Mouse (Mus musculus): Measurements from ENCODE around the gene Fcnb. TPM values are rescaled to one million over a fixed set of nuclear protein-coding genes. Genes with fewer than 3 reads are reported as not detected.

Gene Fcnb
- polyA plus RNA-seq, 1 experiment from 2014 or later, result 0.33 TPM

DNA sequence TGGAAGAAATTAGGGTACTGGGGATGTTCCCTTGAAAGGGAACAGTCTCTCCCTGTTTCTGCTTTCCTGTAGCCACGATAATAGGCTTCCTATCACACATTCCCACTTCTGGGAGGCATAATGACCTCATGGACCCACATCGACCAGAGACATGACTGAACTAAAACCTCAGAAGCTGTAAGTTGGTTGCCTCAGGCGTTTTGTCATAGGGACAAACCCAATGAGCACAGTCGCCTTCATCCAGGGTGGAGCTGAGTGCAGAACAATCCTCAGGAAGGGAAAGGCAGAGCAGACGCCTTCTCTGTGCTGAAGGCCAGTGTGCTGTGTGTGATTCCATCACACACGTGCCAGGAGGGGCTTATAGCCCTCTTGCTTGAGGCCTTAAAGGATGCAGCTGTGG, 38.4 kb downstream of the Fcnb start:
- H3K4me2 ChIP-seq, result no peak overlapping the region
- H3K36me3 ChIP-seq, result no peaks in the 10 kb centered on the region
- H3K4me3 ChIP-seq, result no peak overlapping the region
- H3K9ac ChIP-seq, result no peak overlapping the region
- WGBS, result 67% methylated on average over 6 of the region's 6 CpGs
- no peak for ATAC-seq (ENCODE audit: insufficient number of reproducible peaks, low FRiP score)
- no peaks in the 10 kb centered on the region for H3K4me1 ChIP-seq (replicated peaks)
- no peak overlapping the region for H3K27ac ChIP-seq (ENCODE audit: poor library complexity, severe bottlenecking)
- H3K9me3 ChIP-seq (replicated peaks), result no peaks in the 10 kb centered on the region
- 0 out of 2 replicates have a peak, but pooled peaks cover 3% of the 10 kb centered on the region for H3K27me3 ChIP-seq (replicated peaks)

DNA sequence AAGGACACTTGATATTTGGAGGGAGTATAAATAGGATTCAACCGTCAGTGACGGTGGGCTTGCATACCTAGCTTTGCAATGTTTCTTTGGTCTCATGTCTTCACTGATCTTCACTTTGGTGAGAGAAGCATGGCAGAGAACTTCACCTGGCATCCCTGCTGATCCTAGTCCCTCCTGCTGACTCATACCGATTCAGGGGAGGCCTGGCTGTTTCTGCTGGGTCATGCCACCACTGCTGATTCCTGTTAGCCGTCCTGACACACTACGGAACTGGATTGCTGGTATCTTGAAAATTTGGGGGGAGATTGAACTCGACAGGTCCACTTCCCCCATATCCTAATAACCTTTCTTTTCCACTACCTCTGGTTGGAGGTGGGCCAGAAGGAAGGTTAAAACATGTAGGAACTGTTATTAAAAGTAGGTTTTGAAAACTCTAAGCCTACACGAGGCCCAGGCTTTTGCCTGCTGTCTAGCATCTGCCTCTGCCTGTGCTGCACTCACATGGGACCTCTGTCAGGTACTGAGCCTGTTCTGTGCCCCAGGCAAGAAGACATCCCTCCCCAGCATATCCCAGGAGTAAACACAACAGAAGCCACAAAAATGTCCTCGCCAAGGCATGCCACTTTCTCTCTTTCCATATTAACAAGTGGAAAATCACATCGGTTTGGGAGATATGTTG, 39.6 kb downstream of the Fcnb start:
- Histone ChIP-seq H3K9ac (no peak overlapping the region), H3K4me1 (replicated peaks) (no peaks in the 10 kb centered on the region), H3K27ac (ENCODE audit: poor library complexity, severe bottlenecking) (no peak overlapping the region), H3K4me2 (no peak overlapping the region), H3K36me3 (no peaks in the 10 kb centered on the region), H3K27me3 (replicated peaks) (0 out of 2 replicates have a peak, but pooled peaks cover 3% of the 10 kb centered on the region), H3K9me3 (replicated peaks) (no peaks in the 10 kb centered on the region), H3K4me3 (no peak overlapping the region)
- ATAC-seq (ENCODE audit: insufficient number of reproducible peaks, low FRiP score), result peak; percentile 86
- WGBS, result 75% methylated on average over 9 of the region's 9 CpGs

DNA sequence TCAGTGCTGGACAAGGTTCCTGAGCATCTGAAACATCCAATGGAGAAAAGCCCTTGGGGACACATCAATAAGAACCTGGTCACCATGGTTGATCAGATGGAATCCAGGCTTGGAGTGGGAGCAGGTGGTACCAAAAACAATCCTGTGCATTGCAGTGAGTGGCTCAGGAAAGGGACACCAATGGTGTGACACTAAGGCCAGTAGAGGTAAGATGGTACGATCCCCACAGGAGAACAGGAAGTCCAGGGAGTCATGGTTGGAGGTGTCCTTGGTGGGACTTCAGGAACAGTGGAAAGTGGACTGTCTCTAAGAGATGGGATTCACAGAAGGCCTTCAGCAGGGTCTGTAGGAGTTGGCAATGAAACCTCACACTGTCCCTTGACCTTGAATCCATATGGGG, 44.2 kb downstream of the Fcnb start:
- no peak overlapping the region for H3K9ac ChIP-seq
- H3K9me3 ChIP-seq (replicated peaks), result no peaks in the 10 kb centered on the region
- H3K4me1 ChIP-seq (replicated peaks), result no peaks in the 10 kb centered on the region
- no peak overlapping the region for H3K27ac ChIP-seq (ENCODE audit: poor library complexity, severe bottlenecking)
- H3K4me3 ChIP-seq, result no peak overlapping the region
- no peak for ATAC-seq (ENCODE audit: insufficient number of reproducible peaks, low FRiP score)
- peaks cover 32% of the 10 kb centered on the region for H3K36me3 ChIP-seq
- H3K27me3 ChIP-seq (replicated peaks), result no peaks in the 10 kb centered on the region
- WGBS, result 93% methylated on average over 1 of the region's 1 CpGs
- H3K4me2 ChIP-seq, result no peak overlapping the region

DNA sequence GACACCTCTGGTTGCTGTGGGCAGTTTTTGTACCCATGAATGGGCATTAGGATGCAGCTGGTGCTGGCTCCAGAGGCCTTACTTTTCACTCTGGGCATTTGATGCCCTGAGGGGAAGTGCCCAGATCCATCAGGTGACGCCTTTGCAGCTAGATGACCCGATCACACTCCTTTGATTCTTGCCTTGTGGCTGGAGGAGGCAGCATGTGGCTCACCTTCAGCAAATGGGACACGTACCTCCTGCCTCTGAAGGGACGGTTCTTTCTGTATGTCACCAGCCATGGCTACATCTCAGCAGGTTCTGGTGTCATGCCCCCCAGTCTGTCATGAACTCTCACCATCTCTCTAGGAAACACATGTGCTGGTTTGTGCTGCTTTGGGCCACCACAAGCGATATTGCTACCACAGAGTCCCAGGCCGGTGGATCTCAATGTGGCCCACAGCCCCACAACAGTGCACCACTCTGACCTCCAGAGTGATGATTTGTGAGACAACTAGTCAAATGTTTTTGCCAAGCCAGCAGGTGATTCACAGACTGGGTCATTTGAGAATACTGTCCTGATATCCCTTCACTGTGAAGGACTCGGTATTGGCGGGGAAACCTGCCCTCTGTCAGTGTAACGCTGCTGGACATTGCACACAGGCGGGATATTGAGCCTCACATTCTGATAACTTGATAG, 44.9 kb downstream of the Fcnb start:
- no peak for ATAC-seq (ENCODE audit: insufficient number of reproducible peaks, low FRiP score)
- H3K27me3 ChIP-seq (replicated peaks), result no peaks in the 10 kb centered on the region
- no peaks in the 10 kb centered on the region for H3K4me1 ChIP-seq (replicated peaks)
- H3K36me3 ChIP-seq, result peaks cover 37% of the 10 kb centered on the region
- H3K27ac ChIP-seq (ENCODE audit: poor library complexity, severe bottlenecking), result no peak overlapping the region
- no peak overlapping the region for H3K4me3 ChIP-seq
- H3K9ac ChIP-seq, result no peak overlapping the region
- 86% methylated on average over 10 of the region's 10 CpGs for WGBS
- H3K4me2 ChIP-seq, result no peak overlapping the region
- H3K9me3 ChIP-seq (replicated peaks), result no peaks in the 10 kb centered on the region

DNA sequence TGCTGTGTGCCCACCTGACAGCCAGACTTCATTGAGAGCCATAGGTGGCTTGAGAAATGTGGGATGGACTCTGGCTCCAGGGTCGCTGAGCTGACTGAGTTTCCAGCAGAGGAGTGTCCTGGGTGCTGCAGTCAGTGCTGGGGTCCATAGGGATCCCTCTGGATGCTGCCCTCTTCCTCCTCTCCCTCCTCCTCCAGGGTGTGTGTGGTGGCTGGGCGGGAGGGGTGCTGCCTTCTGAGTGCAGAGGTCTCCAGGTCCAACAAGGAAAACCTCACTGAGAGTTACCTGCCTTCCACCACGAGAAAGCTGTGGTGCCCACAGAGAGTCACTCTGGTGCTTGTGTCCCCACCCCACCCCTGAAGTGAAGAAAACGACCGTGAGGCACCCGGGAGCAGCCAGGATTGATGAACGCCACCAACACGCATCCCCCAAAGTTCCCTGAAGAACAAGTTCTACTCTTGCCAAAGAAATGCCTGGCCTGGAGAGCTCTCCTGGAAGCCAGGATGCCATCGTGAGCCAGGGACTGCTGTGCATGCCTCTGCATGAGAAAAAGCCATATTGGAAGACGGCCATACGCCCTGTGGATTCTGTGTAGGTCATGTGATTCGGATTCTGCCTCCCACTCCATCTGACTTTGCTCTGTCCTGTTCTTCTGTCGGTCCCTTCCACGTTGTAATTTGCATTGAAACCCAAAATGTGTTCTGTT, 46.1 kb downstream of the Fcnb start:
- no peak for ATAC-seq (ENCODE audit: insufficient number of reproducible peaks, low FRiP score)
- no peak overlapping the region for H3K9ac ChIP-seq
- no peaks in the 10 kb centered on the region for H3K9me3 ChIP-seq (replicated peaks)
- H3K4me3 ChIP-seq, result no peak overlapping the region
- 85% methylated on average over 14 of the region's 14 CpGs for WGBS
- no peaks in the 10 kb centered on the region for H3K4me1 ChIP-seq (replicated peaks)
- no peak overlapping the region for H3K4me2 ChIP-seq
- H3K27me3 ChIP-seq (replicated peaks), result no peaks in the 10 kb centered on the region
- peaks cover 49% of the 10 kb centered on the region for H3K36me3 ChIP-seq
- H3K27ac ChIP-seq (ENCODE audit: poor library complexity, severe bottlenecking), result no peak overlapping the region

DNA sequence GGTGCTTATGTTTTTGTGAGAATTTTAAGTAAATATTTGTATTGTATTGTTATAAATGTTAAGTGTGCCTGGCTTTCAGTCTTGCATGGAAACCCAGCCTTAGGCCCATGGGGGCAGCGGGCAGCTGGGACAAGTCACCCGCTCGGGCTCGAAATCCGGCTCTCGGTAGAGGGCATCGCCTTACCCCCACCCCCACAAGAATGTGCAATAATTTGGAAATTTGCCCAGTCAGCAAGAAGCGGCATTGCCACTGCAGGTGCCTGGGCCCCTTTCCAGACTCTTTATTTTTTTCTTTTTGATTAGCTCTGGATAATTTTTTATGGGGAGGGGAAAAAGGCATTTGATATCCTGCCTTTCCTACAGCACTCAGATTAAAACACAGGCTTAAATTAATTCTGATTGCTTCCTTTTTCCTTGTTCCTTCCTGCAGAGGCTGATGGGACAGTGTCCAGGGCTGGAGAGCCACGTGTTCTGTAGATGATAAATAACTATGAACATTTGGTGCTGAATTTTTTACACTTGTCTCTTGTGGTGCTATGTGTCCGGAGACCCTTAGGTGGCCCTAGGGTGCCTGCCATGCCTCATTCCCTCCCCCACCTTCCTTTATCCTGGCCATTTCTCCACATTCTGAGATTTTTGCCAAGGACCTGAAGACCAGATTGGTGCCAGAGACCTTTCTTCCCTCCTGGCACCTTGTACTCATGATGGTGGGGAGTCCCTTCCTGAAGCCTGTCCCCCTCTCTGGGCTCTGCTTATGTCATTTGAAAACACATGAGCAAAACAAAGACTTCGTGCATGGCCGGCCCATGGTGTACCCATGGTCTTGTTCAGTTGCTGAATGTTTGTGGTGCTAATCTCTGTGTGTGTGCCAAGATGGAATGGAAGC, 46.9 kb downstream of the Fcnb start:
- ATAC-seq (ENCODE audit: insufficient number of reproducible peaks, low FRiP score), result no peak

DNA sequence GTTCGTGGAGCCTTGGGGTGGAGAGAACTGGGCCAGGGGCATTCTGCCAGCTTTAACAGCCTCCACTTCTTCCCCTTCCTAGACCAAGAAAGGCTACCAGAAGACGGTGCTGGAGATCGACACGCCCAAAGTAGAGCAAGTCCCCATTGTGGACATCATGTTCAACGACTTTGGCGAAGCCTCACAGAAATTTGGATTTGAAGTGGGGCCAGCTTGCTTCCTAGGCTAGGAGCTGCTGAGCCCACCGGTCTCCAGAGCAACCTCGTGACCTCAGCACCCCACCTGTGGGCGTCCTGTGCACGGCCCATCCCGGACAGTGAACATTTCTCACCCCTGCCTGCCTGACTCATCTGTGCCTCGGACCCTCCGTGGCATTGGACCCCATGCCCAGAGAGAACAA, 47.9 kb downstream of the Fcnb start:
- ATAC-seq (ENCODE audit: insufficient number of reproducible peaks, low FRiP score), result no peak
- WGBS, result 85% methylated on average over 13 of the region's 13 CpGs
- Histone ChIP-seq H3K36me3 (peaks cover 54% of the 10 kb centered on the region), H3K4me3 (no peak overlapping the region), H3K9ac (no peak overlapping the region), H3K9me3 (replicated peaks) (no peaks in the 10 kb centered on the region), H3K4me2 (no peak overlapping the region), H3K27ac (ENCODE audit: poor library complexity, severe bottlenecking) (no peak overlapping the region), H3K27me3 (replicated peaks) (no peaks in the 10 kb centered on the region), H3K4me1 (replicated peaks) (peaks cover 5% of the 10 kb centered on the region)

More for the DNA sequence above, 46.9 kb downstream of the Fcnb start:
- Histone ChIP-seq H3K4me2 (no peak overlapping the region), H3K27me3 (replicated peaks) (no peaks in the 10 kb centered on the region), H3K36me3 (peaks cover 54% of the 10 kb centered on the region), H3K27ac (ENCODE audit: poor library complexity, severe bottlenecking) (no peak overlapping the region), H3K4me1 (replicated peaks) (no peaks in the 10 kb centered on the region), H3K9ac (no peak overlapping the region), H3K9me3 (replicated peaks) (no peaks in the 10 kb centered on the region), H3K4me3 (no peak overlapping the region)
- WGBS, result 79% methylated on average over 12 of the region's 12 CpGs

DNA sequence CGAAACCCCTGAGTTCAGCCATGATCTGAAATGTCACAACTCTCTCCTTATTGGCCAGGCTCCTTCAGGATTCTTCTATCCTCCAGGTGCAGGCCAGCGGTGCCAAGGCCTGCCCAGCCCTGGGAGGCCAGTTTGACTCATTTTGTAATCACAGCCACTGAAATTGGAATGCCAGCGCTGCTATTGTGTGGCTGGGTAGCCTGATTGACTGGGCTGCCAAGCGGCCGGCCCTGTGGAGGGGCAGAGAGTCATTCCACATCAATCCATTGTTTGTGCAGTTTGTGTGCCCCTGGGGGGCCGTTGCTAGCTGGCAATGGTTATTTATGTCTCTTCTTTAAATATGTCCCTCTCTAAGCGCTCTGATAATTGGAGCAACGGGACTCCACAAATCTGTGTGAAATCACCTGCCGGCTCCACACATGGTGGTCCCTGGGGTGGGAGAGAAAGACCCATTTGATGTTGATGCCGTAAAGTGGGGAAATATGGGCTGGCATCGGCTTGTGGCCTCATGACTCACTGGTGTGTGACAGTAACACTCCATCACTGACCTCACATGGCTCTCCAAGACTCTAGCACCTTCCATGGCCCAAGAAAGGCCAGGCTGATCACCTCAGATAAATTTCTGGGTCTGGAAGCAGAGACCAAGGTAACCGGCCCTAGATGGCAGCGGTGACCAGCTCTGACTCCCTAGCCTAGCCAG, 50.5 kb downstream of the Fcnb start:
- H3K4me2 ChIP-seq, result no peak overlapping the region
- 86% methylated on average over 13 of the region's 13 CpGs for WGBS
- no peak for ATAC-seq (ENCODE audit: insufficient number of reproducible peaks, low FRiP score)
- no peak overlapping the region for H3K27ac ChIP-seq (ENCODE audit: poor library complexity, severe bottlenecking)
- no peaks in the 10 kb centered on the region for H3K9me3 ChIP-seq (replicated peaks)
- H3K9ac ChIP-seq, result no peak overlapping the region
- peaks cover 77% of the 10 kb centered on the region for H3K36me3 ChIP-seq
- no peaks in the 10 kb centered on the region for H3K27me3 ChIP-seq (replicated peaks)
- H3K4me3 ChIP-seq, result no peak overlapping the region
- peaks cover 13% of the 10 kb centered on the region for H3K4me1 ChIP-seq (replicated peaks)

DNA sequence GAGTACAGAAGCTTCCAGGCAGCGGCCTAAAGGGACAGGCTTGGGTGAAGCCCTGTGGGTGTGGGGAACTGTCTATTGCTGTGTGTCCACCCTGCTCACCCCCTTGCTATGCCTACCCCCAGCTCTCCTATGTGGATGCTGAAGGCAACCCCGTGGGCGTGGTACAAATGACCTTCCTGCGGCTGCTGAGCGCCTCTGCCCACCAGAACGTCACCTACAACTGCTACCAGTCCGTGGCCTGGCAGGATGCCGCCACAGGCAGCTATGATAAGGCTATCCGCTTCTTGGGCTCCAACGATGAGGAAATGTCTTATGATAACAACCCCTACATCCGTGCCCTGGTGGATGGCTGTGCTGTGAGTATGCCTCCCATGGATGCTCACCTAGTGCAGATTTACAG, 52.2 kb downstream of the Fcnb start:
- Histone ChIP-seq H3K36me3 (peaks cover 81% of the 10 kb centered on the region), H3K27me3 (replicated peaks) (no peaks in the 10 kb centered on the region), H3K4me2 (no peak overlapping the region), H3K4me1 (replicated peaks) (peaks cover 13% of the 10 kb centered on the region), H3K9me3 (replicated peaks) (0 out of 2 replicates have a peak, but pooled peaks cover 2% of the 10 kb centered on the region), H3K9ac (no peak overlapping the region), H3K4me3 (no peak overlapping the region), H3K27ac (ENCODE audit: poor library complexity, severe bottlenecking) (no peak overlapping the region)
- no peak for ATAC-seq (ENCODE audit: insufficient number of reproducible peaks, low FRiP score)
- 64% methylated on average over 11 of the region's 11 CpGs for WGBS

DNA sequence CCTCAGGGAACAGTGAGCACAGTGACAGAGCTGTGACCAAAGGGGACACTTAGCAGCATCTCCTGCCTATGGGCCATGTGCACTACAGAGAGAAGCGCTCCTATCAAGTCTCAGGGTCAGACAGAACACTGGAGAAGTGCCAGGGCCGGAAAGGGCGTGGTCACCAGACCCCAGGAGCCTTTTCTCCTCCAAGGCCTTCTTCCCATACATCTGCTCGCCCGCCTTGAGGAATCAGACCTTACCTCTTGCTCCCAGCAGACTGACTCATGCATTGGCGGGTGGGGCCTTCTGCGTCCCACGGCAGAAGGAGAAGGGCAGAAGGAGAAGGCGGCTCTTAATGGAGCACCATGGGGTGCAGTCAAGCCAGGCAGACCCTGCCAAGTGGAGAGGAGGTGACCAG, 52.8 kb downstream of the Fcnb start:
- peaks cover 13% of the 10 kb centered on the region for H3K4me1 ChIP-seq (replicated peaks)
- 0 out of 2 replicates have a peak, but pooled peaks have one; percentile 12 for ATAC-seq (ENCODE audit: insufficient number of reproducible peaks, low FRiP score)
- no peaks in the 10 kb centered on the region for H3K27me3 ChIP-seq (replicated peaks)
- no peak overlapping the region for H3K9ac ChIP-seq
- peaks cover 81% of the 10 kb centered on the region for H3K36me3 ChIP-seq
- WGBS, result 61% methylated on average over 9 of the region's 9 CpGs
- H3K4me3 ChIP-seq, result no peak overlapping the region
- 0 out of 2 replicates have a peak, but pooled peaks cover 2% of the 10 kb centered on the region for H3K9me3 ChIP-seq (replicated peaks)
- H3K27ac ChIP-seq (ENCODE audit: poor library complexity, severe bottlenecking), result no peak overlapping the region
- H3K4me2 ChIP-seq, result no peak overlapping the region

All from heart, embryonic 12.5 days (tissue).